Mouse (Mus musculus): ENCODE data around the gene Rtkn.

- TF ChIP-seq MAFK (IDR thresholded peaks at IDR 0.05; ENCODE audit: insufficient replicate concordance, low read length): no peak
- peak; percentile 44 for TF ChIP-seq TCF12 (IDR thresholded peaks at IDR 0.05; ENCODE audit: low read depth, low read length)
- peak in 1 of 2 experiments; percentile 78; a peak in 2 of 4 replicates for TF ChIP-seq CTCF (conservative IDR thresholded peaks at IDR 0.05 in 1 of 2, IDR thresholded peaks at IDR 0.05 in 1 of 2; ENCODE audit: low read depth in 2 of 2, low read length in 2 of 2)
- peak; percentile 39 for TF ChIP-seq SMC3 (IDR thresholded peaks at IDR 0.05; ENCODE audit: low read depth, low read length)
- TF ChIP-seq E2F4 (IDR thresholded peaks at IDR 0.05; ENCODE audit: insufficient replicate concordance, low read depth, low read length): no peak
- no peak for TF ChIP-seq POLR2AphosphoS2 (IDR thresholded peaks at IDR 0.05; ENCODE audit: low read depth, low read length)
Observed at GRCm38 (mm10) chr6:83165607-83166242, 30.5 kb downstream of the Rtkn start, which contains the start of gene Dctn1.

All from CH12.LX (cell line).